Mouse (Mus musculus) lung, adult 10 weeks (tissue): Measurements from ENCODE around the gene Oip5. TPM values are rescaled to one million over a fixed set of nuclear protein-coding genes. Genes with fewer than 3 reads are reported as not detected.

Experiments used
- polyA plus RNA-seq: library from polyadenylated mRNA; stranded (reverse); fragments of 350-450 nt; fragmentation: Illumina TruSeq; extraction: RNeasy Lipid Tissue Mini Kit (QIAGEN cat#74804); gene quantifications from one replicate; pipeline ENCODE4 v1.2.3, GENCODE M21; 2014; ENCODE audit warnings: low read depth, low replicate concordance; ENCODE audit not compliant: insufficient read depth

The Oip5 gene
- 0.23 TPM for polyA plus RNA-seq

DNA sequence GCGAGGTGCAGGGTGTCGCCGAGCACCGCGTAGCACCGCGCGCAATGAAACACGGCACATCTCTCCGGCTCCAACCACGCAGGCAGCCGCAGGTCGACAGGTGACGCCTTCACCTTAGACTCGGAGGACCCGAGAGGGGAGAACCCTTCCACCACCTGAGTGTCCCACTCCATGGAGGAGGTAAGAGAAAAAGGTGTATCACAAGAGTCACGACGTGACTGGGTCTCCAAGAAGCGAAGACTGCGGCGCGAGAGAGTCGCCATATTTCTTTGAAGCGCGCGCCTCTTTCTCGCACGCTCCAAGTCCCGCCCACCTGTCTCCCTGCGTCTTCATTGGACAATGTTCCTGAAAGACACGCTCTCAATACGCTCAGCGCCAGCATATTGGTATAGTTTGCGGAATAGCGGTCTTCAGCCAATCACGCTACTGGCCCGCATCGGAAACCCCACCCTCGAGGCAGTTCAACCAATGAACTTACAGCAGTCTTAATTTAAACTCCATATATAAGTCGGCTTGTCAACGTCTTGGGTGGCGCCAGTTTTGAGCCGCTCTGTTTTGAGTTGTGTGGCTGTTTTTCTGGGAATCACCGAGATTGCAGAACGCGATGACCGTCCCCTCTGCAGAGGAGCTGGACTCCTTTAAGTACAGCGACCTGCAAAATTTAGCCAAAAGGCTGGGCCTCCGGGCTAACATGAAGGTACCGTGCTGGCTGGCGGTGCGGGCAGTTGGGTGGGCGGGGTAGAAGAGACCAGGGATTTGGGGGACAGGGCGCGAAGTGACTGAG, at the start of gene Oip5, which contains the start of gene Nusap1:
Oip5 (minus strand) TSS at position 271 of the 784 bp plus-strand sequence.
Nusap1 (plus strand) TSS at position 100 of the 784 bp plus-strand sequence.

DNA sequence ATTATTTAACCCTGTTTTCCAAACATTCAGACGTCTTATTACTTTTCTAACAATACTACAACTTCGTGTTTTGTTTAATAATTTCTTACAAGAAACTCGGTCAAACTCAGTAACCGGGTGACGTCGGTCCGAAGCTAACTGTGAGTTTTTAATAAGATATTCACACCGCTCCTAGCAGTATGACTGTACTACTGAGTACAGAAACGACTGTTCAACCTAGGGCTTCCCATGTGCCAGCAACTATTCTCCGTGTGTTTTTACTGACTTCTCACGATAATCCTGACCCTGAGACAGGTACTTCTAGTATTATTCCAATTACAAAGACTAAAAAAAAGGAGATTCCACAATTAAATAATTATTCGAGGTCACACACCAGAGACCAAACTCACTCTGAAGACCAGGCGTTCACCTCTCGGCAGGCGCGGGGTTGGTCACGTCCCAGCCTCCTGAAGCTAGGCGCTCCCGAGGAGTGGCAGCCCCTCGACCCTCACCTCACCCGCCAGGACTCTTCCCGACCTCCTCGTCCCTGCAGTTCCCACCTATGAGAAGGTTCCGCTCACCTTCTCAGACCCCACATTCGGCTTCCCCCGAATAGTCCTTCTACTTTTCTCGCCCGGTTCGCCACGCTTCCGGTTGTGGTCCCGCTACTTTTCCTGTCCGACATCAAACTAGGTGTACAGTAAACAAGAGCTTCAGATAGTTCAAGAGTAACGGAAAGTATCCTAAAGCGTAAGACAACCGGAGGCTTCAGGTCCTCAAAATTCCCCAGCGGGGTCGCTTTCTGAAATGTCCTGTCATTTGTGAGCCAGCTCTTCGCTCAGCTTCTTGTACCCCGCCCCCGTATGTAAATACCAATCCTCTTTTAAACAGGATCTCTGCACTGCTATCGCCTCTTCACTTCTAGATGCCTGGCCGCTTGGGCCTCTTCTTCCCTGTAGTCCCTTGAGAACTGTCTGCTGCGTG, 44.2 kb upstream of the Oip5 start, which contains the start of gene Ndufaf1:
Ndufaf1 (minus strand) TSS at position 608 of the 963 bp plus-strand sequence.

Other genes starting within 250 kb of the Oip5 start
- gene Ino80, start 140.8 kb downstream of the Oip5 start, polyA plus RNA-seq = 5.4 TPM
- 0.22 TPM for gene Exd1, start 70.8 kb downstream of the Oip5 start, polyA plus RNA-seq
- 84.6 TPM for gene Chp1, start 70.8 kb downstream of the Oip5 start, polyA plus RNA-seq
- 0.79 TPM for gene Nusap1, start 171 bp downstream of the Oip5 start, polyA plus RNA-seq
- 15.6 TPM for gene Ndufaf1, start 44.4 kb upstream of the Oip5 start, polyA plus RNA-seq
- 11.1 TPM for gene Rtf1, start 56.6 kb upstream of the Oip5 start, polyA plus RNA-seq
- gene Itpka, start 123.9 kb upstream of the Oip5 start, polyA plus RNA-seq = 4.4 TPM
- gene Ltk, start 142.0 kb upstream of the Oip5 start, polyA plus RNA-seq = 1.5 TPM
- gene Rpap1, start 169.1 kb upstream of the Oip5 start, polyA plus RNA-seq = 3.6 TPM
- gene Tyro3, start 179.3 kb upstream of the Oip5 start, polyA plus RNA-seq = 6.3 TPM